Mouse (Mus musculus) c-Kit-positive CD71-positive TER-119-positive erythroid progenitor cells, embryonic 14.5 days (primary cell): ENCODE data around the gene Gm30083.

Source experiments
- DNase-seq: peaks from one replicate; pipeline ENCODE4 v3.0.0-alpha.2; 2013; ENCODE audit warnings: low spot score

Gene Gm30083

DNA sequence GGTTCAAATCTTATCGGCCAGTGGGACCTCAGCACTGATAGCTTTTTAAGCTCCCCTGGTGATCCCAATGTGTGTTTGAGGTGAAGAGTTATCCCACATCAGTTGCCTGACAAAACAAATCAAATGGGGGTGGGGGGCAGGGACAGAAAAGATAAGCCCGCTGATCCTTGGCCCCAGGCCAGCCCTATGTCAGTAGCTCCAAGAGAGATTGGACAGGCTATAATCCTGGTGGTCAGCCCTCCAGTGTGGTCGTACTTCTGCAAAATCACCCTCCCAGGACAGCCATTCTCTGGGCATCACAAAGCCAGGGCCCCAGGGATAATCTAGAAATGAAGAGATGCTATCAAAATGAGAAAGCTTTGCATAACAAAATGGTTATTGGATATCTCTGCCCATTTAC, 56.1 kb downstream of the Gm30083 start:
- DNase-seq, result no peak

GRCm38 (mm10) chr14:33958186-33958585, 56.8 kb downstream of the Gm30083 start:
- no peak for DNase-seq

DNA sequence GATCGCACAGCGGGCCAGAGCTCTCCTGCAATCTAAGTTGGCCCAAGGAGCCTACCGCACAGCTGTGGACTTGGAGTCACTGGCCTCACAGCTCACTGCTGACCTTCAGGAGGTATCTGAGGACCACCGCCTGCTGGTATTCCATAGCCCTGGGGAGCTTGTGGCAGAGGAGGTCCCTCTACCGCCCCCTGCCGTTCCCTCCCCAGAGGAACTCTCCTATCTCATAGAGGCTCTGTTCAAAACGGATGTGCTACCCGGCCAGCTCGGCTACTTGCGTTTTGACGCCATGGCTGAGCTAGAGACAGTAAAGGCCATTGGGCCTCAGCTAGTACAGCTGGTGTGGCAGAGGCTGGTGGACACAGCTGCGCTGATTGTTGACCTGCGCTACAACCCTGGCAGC, 58.9 kb downstream of the Gm30083 start:
- no peak for DNase-seq

GRCm38 (mm10) chr14:33953761-33954160, 61.2 kb downstream of the Gm30083 start, which contains the start of gene Rbp3:
TSS of gene Rbp3 (plus strand) at chr14:33954003.
- DNase-seq, result no peak

DNA sequence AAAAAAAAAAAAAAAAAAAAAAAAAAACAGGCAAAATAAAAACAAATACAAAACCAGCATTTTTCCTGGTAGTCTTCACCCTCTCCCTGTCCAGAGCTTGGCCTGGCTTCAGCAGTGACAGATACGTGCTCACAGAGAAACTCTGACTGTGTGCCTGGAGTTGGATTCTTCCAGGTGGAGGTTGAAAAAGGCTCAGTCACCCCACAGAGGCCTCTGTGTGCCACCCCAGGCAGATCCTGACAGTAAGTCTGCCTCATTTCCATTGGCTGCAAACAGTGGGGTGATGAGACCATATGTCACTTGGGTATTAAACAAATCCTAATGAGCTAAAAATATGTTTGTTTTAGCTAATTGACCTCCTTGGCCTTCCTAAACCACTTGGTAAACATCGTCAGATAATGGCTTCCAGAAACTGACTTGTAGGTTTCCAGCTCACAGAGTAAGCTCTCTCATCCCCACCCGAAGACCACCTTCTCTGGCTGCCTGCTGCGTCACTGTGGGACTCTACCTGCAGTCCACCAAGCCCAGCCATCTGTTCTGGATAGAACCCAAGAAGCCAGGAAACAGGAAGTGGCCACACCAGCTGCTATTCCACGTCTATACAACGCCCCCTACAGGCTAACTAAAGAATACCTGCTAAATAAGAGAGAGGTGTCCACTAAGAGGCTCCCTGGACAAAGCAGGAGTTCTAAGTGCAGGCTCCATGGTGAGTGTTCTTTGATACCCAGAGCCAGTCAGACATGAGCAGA, 62.6 kb downstream of the Gm30083 start:
- DNase-seq, result no peak

DNA sequence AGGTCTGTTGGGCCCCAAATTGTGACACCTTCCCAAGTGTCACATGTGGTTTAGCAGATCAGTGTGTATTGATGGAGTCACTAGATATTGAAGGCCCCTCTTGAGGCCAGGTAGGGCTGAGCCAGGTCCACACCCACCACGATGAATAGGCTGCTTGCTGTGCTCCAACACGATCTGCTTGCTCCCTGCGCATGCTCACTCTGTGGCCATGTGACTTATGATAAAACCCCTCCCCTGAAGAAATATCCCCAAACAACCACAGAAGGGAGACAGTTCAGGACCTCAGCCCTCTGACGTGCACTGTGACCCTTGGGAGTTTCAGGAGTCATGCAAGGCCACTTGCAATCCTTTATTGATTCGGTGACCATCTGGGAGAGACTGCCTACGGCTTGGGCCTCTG, 68.9 kb downstream of the Gm30083 start:
- no peak for DNase-seq

DNA sequence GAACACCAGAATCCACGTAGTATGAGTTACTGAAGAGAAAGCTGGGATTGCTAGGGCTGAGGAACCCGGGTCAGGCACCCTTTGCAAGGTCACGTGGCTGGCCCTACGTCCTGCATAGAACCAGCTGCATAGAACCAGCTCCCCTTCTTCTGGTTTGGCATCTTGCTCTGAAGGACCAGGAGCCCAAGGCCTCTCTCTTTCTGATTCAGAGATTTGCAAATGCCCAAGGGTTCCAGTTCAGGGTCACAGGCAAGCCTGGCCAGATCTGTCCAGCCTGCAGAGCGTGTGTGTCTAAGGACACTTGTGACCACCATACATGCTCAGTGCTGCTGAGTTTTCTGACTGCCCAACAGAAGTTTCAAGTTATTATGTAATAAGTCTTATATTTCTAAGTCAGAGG, 72.8 kb downstream of the Gm30083 start:
- no peak for DNase-seq

GRCm38 (mm10) chr14:33940739-33941138, 74.2 kb downstream of the Gm30083 start, which contains the start of gene Gdf2:
TSS of gene Gdf2 (plus strand) at chr14:33941039.
- no peak for DNase-seq

DNA sequence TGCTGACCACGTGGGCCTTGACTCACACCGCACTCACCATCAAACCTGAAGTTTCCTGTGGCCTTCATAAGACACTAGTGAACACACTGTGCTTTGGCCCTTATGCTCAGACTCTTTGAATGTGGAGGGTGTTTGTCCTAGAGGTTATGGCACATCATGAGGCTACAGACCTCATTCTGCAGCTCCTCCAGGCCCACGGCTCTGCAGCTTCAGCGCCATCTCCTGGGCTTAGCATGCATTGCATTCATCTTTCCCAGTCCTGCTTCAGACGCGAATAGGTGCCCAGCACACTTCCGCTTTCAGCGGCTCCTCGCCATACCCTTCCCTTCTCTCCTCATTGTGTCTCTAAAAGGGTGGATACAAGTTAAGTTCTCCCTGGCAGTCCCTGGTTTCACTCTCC, 75.9 kb downstream of the Gm30083 start:
- no peak for DNase-seq
